Mouse (Mus musculus) erythroblast, embryonic 14.5 days (primary cell): ENCODE data around the gene Lrrc8c.

Source experiments
- GATA1 ChIP-seq: IDR thresholded peaks from 2 replicates; pipeline ENCODE4 v1.6.1; 2012; ENCODE audit warnings: low read length, inconsistent platforms, mixed read lengths
- TAL1 ChIP-seq: IDR thresholded peaks from 3 replicates; pipeline ENCODE4 v1.6.1; 2012; ENCODE audit warnings: low read length, inconsistent platforms, mixed read lengths

DNA sequence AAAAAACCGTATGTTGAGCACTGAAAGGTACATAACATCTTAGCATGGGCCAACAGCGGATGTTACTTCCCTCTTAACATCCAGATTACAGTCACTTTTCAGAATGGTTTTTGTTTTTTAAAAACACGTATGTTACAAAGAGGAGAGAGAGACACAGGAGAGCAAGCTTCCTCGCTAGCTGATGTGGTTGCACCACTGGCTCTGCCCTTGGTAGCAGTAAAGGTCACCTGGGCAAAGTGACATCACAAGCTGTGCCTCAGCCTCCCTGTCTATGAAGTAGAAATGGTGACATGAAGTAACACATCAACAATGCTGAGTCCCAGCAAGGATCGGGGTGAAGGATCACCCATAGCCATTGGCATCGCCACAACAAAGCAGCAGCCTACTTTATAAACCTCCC is 10.4 kb upstream of the Lrrc8c start:
- TF ChIP-seq TAL1, result no peak
- TF ChIP-seq GATA1, result no peak
